Mouse (Mus musculus) frontal cortex, adult 2 months (tissue): ENCODE results near the gene Nhs. TPM values are rescaled to one million over a fixed set of nuclear protein-coding genes. Genes with fewer than 3 reads are reported as not detected.
A peak's percentile ranks its signal among the peaks of the same experiment; 100 is the strongest.

Experiments used
- DNase-seq, 2 experiments: peaks; one replicate each; pipeline ENCODE4 v3.0.0; 2022; ENCODE audit warnings: low spot score in 1 of 2; ENCODE audit errors: extremely low spot score in 1 of 2
- polyA plus RNA-seq: library from polyadenylated mRNA; depleted of rRNA; stranded (reverse); fragments of >200 nt; gene quantifications from 2 replicates; pipeline ENCODE4 v1.2.3, GENCODE M21; 2012; rRNA removed

The Nhs gene
- 2.0 and 2.2 TPM in 2 replicates for polyA plus RNA-seq

DNA sequence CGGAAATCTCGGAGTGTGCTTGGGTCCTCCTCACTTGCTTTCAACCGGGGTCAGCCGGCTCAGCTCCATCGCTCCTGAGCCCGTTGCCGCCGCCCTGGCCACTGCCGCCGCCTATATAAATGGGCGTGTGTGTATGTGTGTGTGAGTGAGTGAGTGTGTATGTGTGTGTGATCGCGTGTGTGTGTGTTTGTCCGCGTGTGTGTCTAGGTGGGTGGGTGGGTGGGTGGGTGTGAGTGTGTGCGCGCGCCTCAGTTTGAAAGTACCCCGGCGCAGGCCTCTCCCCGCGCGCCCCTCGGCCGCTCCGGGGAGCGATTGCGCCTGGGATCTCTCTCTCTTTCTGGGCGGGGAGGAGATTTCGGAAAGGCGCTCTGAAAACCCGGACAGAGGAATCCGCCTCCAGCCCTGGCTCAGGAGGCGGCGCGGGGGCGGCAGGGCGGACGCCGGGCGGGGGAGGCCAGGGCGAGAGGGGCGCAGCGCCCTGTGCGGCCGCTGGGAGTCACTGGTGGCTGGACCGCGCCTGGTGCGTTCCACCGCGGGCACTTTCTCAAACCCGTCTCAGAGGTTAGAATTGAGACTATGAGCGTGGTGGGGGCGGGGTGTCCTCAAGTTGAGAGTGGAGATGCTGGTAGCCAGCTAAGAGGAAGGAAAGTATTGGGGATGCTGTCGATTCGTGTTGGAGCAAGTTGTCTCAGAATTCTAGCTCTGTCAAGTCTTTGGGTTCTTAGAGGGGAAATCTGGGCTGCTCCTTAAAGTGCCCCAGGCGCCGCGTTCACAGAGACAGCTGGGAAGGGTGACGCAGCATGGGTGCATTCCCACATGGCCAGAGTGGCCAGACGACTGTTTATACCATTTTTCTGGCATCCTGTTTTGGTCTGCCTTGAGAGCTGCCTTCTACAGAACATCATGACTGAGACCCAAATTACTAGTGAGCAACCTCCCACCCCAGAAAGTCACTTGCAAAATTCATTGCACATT is at the start of gene Nhs:
Gene Nhs (minus strand): TSS at position 94 of the 975 bp plus-strand sequence.
- peak in 1 of 2 experiments; percentile 24 for DNase-seq

DNA sequence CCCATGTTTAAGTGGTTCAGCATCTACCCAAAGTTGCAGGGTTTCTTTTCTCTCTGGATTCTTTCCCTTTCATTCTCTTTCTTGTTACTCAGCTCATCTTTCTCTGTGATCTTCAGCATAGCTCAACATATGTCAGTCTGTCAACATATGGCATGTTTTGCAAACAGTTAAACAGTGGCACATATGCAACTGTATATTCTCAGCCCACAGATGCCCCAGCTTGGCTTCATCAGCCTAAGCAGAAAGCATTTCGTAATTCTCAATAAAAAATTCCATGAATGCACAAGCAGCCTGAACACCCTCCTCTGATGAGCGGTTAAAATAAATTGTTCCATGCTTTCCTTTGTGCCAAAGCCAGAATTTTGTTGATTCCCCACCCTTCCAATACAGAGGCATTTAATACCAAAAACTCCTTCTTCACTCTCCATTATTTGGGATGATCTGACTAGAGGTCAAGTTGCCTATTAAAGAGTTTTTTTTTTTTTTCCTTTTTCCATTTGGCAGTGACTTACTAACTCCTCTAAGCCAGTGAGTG is 46.9 kb upstream of the Nhs start:
- no peak for DNase-seq

DNA sequence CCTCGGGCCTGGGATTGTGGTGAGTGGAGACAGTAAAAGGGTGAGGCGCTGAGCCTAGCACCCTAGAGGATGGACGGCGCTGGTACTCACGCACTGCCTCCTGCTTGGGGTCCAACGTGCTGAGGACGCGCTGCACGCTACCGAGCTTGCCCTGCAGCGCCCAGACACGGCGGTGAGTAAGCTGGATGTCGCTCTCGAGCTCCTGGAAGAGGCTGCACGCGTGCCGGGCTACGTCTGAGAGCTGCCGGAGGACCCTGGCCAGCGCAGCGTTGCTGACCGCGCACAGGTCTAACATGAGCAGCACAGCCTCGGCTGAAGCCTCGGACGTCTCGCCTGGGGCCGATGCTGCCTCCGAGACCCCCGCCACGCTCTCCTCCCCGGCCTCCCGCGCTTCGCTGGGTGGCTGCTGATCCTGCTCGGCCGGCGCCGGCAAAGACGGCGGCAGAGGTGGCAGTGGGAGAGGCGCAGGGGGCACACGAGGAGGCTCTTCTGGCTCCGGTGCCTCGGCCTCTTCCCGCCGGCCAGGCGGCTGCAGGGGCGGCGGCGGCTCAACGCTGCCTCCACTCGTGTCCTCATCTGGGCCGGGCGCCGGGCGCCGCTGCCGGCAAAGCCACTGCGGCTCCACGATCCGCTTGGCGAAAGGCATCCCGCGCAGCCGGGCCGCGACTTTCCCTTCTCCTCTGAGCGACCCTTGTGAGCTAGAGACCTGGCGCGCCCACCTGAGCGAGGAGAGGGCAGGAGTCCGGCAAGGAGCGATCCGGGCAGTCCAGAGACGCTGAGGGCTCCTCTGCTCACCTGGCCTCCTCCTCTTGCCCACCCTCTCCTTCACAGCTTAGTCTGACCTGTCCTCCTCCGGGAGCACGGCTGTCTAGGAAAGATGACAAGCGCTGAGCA is 540 bp downstream of the Nhs start:
- peak in 1 of 2 experiments; percentile 17 for DNase-seq

DNA sequence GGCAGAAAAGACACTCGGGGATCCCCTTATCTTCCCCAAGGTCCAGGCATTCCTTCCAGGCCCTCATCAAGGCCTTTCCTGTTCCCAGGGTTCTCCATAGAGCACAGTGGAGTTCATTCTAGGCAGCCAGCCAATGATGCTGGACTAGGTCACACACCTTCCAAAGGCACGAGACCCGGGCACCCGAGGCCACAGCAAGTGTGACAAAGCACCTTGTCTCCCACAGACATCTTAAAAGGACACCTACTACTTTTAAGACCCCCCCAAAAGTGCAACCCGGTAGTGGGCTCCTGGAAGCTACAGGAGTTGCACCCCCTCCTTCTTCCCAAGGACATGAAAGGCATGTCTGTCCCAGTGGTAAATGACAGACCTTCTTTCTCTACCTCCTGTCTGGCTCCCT is 1.4 kb downstream of the Nhs start:
- no peak for DNase-seq

DNA sequence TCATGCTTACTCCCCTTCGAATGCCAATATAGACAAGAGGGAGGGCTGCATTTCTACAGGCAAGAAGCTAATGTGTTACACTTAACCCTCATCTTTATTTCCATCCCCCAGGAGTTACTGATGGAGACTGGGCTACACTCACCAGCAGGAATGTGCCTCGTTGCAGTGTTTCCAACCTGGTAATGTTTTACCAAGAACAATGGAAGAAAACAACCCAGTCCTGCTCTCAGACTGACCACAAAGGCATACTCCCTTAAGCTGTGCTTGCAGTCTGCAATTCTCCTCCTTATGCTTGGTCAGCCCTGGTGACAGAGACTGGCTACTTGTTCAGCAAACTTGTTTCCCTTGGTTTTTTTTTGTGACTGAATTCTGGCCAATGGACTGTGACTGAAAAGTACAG is 21.7 kb downstream of the Nhs start:
- no peak for DNase-seq

DNA sequence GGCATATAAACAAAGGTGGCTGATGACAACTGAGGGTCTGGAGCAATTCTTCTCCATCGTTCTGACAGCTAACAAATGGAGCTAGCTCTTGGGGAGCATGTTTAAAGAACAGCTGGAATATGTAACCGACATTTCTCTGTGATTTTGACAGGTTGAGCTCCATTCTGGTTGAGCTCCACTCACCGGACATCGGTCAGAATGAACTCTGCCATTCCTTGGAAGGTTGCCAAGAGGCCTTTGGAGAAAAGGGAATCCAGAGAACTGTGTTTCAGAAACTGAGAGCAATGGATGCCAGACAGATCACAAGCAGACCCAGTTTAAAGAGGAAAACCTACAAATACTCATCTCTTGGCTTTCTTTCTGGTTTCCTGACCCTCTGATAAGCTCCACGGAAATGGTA is 46.3 kb downstream of the Nhs start:
- DNase-seq, result no peak

DNA sequence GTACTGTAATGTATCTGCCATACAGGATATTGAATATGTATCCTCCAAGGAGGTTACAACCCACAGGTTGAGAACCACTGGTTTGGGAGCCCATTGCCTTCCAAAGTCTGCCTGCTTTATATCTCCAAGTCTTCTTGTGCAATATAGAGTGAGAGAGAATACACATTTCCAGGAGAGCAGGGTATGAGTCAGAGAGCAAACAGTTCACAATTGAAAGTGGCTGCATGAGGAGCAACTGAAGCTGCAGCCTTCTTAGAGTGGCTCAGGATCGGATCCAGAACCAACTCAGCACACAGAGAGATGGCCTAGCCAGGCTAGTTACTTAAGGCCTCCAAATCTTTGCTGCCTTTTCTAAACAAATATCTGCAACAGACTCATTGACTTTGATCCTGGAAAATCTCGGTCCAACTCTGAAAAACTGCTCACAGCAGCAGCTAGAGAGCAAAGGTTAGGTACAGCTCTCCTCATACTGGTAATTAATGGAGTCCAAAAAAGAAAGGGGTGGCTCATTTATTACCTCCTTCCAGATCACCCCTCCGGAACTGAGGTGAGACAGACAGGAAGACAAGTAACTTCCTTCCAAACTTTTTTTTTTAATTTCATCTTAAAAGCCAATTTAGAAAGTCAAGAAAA is 56.6 kb downstream of the Nhs start:
- DNase-seq, result no peak

DNA sequence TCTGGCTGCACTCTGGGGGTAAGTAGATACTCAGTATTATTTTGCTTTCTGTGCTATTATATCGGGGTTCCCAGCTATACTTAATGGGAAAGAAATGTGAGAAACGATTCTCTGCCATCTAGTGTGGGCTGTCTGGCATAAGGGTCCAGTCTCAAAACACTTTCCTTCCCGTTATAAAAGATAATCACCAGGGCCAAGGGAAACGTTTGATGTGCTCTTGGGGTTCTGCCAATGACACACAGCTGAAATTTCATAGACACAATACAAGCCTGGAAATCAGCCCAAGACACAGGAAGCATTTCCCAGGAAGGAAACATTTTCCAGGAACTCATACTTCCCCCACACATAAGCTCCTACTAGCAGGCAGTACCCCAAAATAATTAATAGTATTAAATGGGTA is 61.2 kb downstream of the Nhs start:
- no peak for DNase-seq

DNA sequence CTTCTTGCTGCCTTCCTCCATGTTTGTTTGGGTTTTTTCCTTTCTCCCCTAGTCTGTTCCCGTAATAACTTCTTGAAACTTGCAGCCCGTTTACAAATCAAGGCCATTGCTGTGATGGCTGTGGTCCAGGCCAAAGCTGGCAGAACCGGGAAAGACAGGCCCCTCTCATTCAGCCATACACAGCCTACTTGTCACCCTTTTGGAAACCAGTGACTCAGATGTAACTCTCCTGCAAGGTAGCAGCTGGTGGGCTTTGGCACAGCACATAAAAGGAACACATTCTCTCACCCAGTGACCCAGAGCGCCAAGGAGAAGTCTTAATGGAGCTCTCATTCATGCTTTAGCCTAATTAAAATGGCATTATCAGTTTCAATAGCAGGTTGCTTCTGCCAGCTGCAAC is 72.2 kb downstream of the Nhs start:
- peak in 1 of 2 experiments; percentile 12 for DNase-seq

DNA sequence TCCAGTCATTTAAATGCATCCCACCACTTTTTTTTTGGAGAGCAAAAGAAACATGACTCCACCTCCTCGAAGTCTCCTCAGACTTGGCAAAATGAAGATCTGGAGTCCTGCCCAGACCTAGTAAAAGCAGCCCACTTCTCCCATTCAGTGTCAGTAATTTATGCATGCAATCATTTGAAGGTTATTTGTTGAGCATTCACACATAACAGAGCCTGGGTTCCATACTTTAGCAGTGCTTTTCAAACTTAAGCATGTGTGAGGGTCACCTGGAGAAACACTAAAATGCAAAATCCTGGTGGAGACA is 73.7 kb downstream of the Nhs start:
- DNase-seq, result peak; percentile 2 to 62

DNA sequence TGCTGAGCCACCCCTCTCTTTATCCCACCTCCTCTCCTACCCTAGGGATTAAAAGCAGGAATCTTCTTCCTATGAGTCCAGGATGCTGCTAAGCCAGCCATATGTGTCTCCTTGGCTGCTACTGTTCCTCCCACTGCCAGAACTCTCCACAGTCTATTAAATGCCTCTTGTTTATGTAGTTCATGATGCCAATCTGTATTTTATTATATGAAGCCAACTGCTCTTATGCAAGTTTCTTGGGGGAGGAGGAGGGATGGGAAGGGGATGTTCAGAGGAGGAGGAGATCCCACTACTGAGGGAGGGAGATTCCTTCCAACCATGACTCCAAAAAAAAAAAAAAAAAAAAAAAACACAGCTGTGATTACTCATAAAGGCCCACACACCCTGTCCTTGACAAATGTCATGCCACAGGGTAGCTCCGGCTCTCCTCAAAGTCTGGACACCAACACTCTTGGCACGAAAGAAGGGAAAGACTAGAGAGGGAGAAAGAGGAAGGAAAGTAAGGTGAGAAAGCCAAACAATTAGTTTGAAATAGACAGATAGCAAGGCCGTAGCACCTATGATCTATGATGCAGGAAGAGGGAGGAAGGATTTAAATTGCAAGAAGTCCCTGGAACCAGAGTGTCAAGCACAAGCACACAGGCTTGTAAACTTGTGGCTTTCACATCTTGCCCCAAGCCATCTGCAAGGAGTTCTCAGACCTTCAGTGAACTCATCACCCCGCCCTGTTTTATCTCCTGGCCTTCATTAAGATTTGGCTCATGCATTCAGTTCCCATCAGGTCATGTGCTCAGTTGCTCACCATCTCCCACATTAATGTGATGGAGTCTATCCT is 74.3 kb downstream of the Nhs start:
- DNase-seq, result peak in 1 of 2 experiments; percentile 5

DNA sequence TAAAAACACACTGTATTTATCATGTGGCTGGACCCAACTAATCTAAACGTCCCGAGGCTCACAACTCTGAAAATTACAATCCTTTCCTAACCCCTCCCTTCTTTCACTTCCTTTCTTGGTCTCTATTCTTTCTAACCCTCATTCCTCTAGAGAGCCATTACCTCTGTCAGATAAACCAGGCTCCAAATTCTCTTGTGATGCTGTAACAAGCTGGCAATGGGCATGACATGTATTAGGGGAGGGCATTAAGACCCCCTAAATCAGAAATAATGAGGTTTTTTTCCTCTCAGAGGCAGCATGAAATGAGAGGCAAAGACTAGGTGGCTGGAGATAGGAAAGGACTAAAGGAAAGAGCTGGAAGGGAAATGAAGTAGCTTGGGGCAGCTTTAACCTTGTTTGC is 96.4 kb downstream of the Nhs start:
- DNase-seq, result no peak

DNA sequence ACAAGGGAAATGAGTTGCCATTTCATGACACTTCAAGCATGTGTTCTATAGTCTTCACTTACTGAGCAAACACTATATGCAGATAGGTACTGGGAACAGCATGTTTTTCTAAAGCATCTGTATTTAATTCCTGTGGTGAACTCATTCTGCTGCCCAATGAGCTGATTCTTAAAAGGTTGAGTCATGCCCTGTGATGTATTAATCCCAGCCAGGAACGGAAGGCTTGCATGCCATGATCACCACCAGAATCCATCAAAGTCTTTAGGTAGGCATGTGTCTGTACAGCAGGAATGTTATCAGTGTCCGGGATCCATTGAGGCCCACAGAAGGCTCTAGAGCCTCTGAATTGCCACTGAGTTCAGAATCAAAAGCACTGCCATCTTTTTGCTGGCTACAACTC is 103.9 kb downstream of the Nhs start:
- no peak for DNase-seq

DNA sequence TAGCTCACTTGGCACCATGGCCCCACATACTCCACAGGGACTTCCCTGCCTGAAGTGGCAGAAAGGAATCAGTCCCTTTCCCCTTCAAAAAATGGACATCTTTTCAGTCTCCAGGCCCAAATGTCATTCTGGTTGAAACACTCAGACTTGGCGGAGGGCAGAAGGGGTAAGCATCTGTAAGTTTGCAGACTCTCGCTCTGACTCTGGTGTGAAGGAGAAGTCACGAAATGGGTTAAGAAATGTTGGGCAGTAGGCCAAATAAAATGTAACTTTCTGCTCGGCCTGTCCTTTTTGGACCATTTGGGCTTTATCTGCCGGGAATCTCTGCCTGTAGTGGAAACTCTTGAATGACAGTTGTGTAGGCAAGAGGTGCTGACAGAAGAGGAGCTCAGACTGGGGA is 106.0 kb downstream of the Nhs start:
- no peak for DNase-seq

DNA sequence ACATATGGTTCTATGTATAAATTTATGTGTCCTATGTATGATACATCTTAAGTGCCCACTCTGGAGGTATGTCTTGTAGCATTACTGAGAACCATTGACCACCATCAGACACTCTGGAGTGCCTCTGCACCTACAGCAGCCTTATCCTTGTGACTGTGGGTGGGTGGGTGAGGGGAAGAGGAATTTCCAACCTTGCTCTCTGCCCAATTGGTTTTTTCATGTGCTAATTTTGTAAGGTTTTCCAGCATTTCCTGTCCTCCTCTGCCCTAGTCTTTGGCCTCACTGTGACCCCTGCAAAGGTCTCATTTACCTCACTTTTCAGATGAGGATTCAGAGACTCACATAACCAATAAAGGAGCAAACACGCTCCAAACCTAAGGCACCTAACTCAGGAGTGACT is 107.0 kb downstream of the Nhs start:
- DNase-seq, result no peak

DNA sequence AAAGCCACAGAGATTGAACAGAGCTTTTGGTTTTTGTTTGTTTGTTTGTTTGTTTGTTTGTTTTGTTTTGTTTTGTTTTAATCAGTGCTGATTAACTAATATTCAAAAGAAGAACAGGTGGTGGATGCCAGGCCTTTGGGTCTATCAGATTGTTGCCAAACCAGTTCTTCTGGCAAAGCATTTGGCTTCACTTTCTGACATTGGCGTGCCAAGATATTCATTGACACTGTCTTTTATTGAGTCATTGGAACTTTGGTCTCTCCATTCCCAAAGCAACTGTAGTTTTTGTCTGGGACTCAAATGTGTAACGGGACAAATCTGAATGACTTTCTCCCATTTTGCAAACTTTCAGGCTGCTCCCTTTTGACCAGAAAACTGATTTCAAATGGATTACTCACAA is 109.9 kb downstream of the Nhs start:
- DNase-seq, result no peak

DNA sequence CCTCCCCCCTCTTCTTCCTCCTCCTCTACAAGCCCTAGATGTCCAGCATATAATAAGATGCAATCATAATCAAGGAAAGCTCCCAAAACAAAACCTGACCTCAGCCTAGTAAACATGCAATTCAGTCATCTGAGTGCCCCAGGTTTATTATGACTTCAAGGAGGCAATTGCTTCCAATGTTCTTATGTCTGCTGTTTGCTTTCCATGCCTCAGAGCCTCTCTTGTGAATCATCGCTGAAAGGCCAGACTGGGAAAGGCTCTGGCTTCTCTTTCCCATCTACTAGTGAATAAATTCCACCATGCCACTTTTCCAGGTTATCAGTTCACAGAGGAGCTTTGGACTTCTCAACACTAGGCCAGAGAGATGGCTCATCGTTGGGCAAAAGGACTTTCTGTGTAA is 114.0 kb downstream of the Nhs start:
- DNase-seq, result no peak

DNA sequence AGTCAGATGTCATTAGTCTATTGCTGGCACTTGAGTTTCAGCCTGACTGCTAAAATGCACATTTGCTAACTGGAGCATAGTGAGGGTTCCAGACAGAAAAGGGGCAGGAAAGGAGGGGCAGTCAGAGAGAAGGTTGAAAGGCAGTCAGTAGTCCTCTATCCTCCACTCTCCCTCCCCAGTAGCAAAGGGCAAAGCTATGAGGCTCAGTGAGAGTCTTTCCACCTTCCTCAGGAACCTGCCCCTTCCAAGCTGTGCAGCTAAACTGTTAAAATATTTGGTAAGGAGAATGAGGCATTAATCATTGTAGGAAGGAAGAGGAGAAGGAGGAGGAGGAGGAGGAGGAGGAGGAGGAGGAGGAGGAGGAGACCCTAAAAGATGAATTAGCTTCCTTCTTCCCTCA is 115.4 kb downstream of the Nhs start:
- no peak for DNase-seq

DNA sequence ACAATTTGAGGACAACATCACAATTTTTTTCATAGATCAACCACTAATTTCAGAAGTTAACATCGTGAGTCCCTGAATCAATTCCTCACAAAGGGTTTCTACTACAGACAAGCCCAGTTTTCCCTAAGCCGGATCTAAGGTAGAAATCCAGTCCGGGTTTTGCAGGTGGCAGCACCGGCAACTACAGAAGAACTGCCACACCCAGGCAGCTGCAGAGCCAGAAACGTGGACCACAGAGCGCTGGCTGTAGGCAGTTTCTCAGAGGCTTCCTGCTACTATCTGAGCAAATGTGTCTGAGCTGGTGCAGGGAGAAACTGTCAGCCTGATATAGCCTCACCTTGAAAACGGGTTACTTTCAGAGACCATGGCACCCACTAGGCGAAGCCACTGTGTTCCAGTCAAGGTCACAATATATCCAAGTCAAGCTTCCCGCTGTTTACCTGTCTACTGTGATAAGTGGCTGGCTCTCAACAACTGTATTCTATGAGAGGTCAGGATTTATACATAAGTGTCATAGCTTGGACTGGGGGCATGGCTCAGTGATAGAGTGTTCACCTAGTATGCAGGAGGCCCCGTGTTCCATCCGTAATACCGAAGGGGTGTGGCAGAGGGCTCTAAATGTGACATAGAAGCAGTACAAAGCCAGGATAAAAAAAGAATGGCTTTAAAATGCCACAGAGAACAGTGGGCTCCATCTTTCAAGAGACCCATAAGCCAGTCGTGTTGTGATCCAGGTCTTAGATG is 134.1 kb downstream of the Nhs start:
- DNase-seq, result peak in 1 of 2 experiments; percentile 29
